In the genomic region with DNA sequence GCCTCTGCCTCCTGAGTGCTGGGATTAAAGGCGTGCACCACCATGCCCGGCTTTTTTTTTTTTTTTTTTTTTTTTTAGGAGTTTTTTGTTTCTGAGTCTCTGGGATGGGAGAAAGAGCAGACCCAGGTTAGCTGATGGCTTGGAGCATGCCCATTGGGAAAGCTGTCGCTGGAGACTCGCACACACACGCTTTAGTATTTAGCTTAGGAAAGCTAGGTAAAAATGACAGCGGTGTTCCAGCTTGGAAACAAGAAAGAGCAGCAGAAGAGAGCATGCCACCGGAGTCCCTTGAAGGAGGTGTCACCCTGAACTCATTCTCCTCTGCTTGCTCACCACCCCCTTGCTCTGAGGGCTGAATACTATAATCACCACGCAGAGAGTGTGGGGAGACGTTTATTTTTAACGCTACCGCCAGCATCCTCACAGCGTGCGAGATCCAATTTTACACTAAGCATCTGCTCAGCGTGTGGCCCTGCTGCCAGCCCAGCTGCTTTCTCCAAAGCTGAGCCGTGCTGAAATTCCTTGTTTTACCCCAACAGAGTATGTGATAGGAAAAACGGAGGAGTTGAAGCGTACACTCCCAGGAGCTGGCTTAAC, we compare ENCODE assay signal across 8 mouse cellular contexts.
DNase-seq lines count a peak whose midpoint lies in the region; ATAC-seq lines count a peak whose summit lies in the region.

No protein-coding gene starts in this region.

- no peak overlapping the region for H3K4me3 ChIP-seq in kidney, embryonic 15.5 days (replicated peaks)

- DNase-seq in kidney, adult 18-20 months, result no peak
- DNase-seq in cerebellum, adult 9-10 months, result peak; percentile 73
- peak; percentile 72 to 81 for DNase-seq in frontal cortex, postnatal 14 days (ENCODE audit: low spot score in 2 of 2)
- DNase-seq in layer of hippocampus, postnatal 14 days (ENCODE audit: low spot score in 2 of 2), result peak; percentile 82 to 89
- DNase-seq in mesoderm, embryonic 11.5 days (ENCODE audit: low read depth, low spot score), result peak; percentile 37
- no peak for DNase-seq in adrenal gland, adult (ENCODE audit: inconsistent age in 2 of 2, low spot score in 1 of 2)

- peak overlapping the region; percentile 66 for H3K27ac ChIP-seq in kidney, embryonic 15.5 days

- H3K4me2 ChIP-seq in kidney, embryonic 15.5 days, result peak overlapping the region; percentile 28

- no peaks in the 10 kb centered on the region for H3K9me3 ChIP-seq in kidney, embryonic 15.5 days (replicated peaks)

- H3K4me1 ChIP-seq in kidney, embryonic 15.5 days, result peaks cover 19% of the 10 kb centered on the region

- 44% methylated on average over 16 of the region's 17 CpGs for WGBS in kidney, embryonic 15.5 days

- no peaks in the 10 kb centered on the region for H3K27me3 ChIP-seq in kidney, embryonic 15.5 days

- no peaks in the 10 kb centered on the region for H3K36me3 ChIP-seq in kidney, embryonic 15.5 days

- no peak overlapping the region for H3K9ac ChIP-seq in kidney, embryonic 15.5 days

- ATAC-seq in kidney, embryonic 15.5 days (replicated peaks; ENCODE audit: low FRiP score), result peak; percentile 44
- ATAC-seq in granulocyte monocyte progenitor cell, adult 5-6 weeks (replicated peaks; ENCODE audit: poor library complexity, severe bottlenecking), result no peak

Comparison
In these comparisons a context has a peak if more than half of its experiments do, and no peak if none do; other contexts are left out.
1. DNase-seq: peak in cerebellum, adult 9-10 months (single experiment), frontal cortex, postnatal 14 days (2 of 2), layer of hippocampus, postnatal 14 days (2 of 2) and mesoderm, embryonic 11.5 days (single experiment); none in kidney, adult 18-20 months (single experiment) and adrenal gland, adult (0 of 2).